In the genomic region with DNA sequence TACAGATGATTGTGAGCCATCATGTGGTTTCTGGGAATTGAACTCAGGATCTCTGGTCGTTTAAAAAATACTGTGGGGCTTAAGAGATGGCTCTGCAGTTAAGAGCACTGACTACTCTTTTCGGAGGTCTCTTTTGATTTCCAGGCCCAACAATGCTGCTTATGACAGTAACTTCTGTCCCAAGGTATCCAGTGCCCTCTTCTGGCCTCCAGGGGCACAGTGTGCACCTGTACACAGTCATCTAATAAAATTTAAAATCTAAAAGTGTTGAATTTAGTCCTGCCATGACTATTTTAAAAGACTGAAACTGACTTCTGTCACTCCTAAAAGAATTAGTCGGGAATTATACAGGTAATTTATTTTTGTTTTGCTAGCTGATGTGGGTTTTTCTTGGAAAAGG, we compare ENCODE assay signal across 8 mouse cellular contexts. TPM values are rescaled to one million over a fixed set of nuclear protein-coding genes. Genes with fewer than 3 reads are reported as not detected.
A peak's percentile ranks its signal among the peaks of the same experiment; 100 is the strongest.
DNase-seq lines count a peak whose midpoint lies in the region; ATAC-seq and TF ChIP-seq lines count a peak whose summit lies in the region.

No protein-coding gene starts in this region.

- no peak for TF ChIP-seq POLR2A in cerebellum, adult 2 months (IDR thresholded peaks at IDR 0.05; ENCODE audit: borderline replicate concordance, insufficient read depth, low read length)
- TF ChIP-seq POLR2A in lung, adult 2 months (IDR thresholded peaks at IDR 0.05; ENCODE audit: borderline replicate concordance, extremely low read depth, low read depth, low read length) = no peak

- 47% methylated on average over 3 of the region's 3 CpGs for WGBS in cerebellum, adult 2 months
- 45% methylated on average over 3 of the region's 3 CpGs for WGBS in lung, adult 2 months
- WGBS in hindbrain, postnatal 0 days = 46% methylated on average over 3 of the region's 3 CpGs

- H3K36me3 ChIP-seq in hindbrain, postnatal 0 days (ENCODE audit: insufficient read depth, low read length) = no peaks in the 10 kb centered on the region

- no peak overlapping the region for H3K9ac ChIP-seq in hindbrain, postnatal 0 days (replicated peaks; ENCODE audit: low read length)

- ATAC-seq in hindbrain, postnatal 0 days = no peak

- no peak overlapping the region for H3K27ac ChIP-seq in cerebellum, adult 2 months (ENCODE audit: insufficient read depth, low read length)
- no peak overlapping the region for H3K27ac ChIP-seq in hindbrain, postnatal 0 days

- H3K27me3 ChIP-seq in cerebellum, adult 2 months (ENCODE audit: control insufficient read depth, insufficient read depth, low read length) = no peaks in the 10 kb centered on the region
- no peaks in the 10 kb centered on the region for H3K27me3 ChIP-seq in hindbrain, postnatal 0 days (ENCODE audit: insufficient read depth, low read length)

- peak in 1 of 2 experiments; percentile 18 for DNase-seq in cerebellum, adult 2 months
- no peak for DNase-seq in cerebellum, postnatal 36 days
- DNase-seq in lung, adult 2 months = no peak
- no peak for DNase-seq in lung, postnatal 4 days
- DNase-seq in hindbrain, postnatal 0 days (ENCODE audit: low spot score) = peak; percentile 16
- DNase-seq in naive thymus-derived CD4-positive, alpha-beta T cell, adult 2 months (ENCODE audit: low read depth) = peak; percentile 52
- no peak for DNase-seq in cerebellum, adult 11-12 months
- no peak for DNase-seq in embryo, embryonic 11 days

- no peaks in the 10 kb centered on the region for H3K4me1 ChIP-seq in cerebellum, adult 2 months (ENCODE audit: control insufficient read depth, insufficient read depth, low read length)
- H3K4me1 ChIP-seq in lung, adult 2 months (ENCODE audit: control insufficient read depth, insufficient read depth, low read length) = peaks cover 4% of the 10 kb centered on the region; the same call in 1 of the 2 replicates
- H3K4me1 ChIP-seq in hindbrain, postnatal 0 days (ENCODE audit: insufficient read depth, low read length) = no peaks in the 10 kb centered on the region

- no peaks in the 10 kb centered on the region for H3K9me3 ChIP-seq in hindbrain, postnatal 0 days (ENCODE audit: low read length)

- H3K4me2 ChIP-seq in hindbrain, postnatal 0 days (ENCODE audit: low read depth, low read length) = peak overlapping the region; percentile 93

- TF ChIP-seq CTCF in cerebellum, adult 2 months (IDR thresholded peaks at IDR 0.05; ENCODE audit: borderline replicate concordance, insufficient read depth, low read depth, low read length) = peak; percentile 29; the same call in 1 of the 2 replicates
- TF ChIP-seq CTCF in lung, adult 2 months (IDR thresholded peaks at IDR 0.05; ENCODE audit: insufficient read depth, low read length) = 0 out of 2 replicates have a peak, but pooled peaks have one; percentile 7
- TF ChIP-seq CTCF in hindbrain, postnatal 0 days (IDR thresholded peaks at IDR 0.05; ENCODE audit: low read depth) = peak; percentile 44

- peak overlapping the region; percentile 89 for H3K4me3 ChIP-seq in cerebellum, adult 2 months (replicated peaks; ENCODE audit: insufficient read depth, low read depth, low read length)
- no peak overlapping the region for H3K4me3 ChIP-seq in lung, adult 2 months (replicated peaks; ENCODE audit: extremely low read depth, low read depth, low read length)
- peak overlapping the region; percentile 84; the same call in 1 of the 2 replicates for H3K4me3 ChIP-seq in hindbrain, postnatal 0 days (ENCODE audit: low read length)

RNA-seq across cellular contexts. Expression of gene Ccdc28a, which starts 0.9 kb away (rescaled TPM):
- polyA plus RNA-seq in cerebellum, adult 2 months (2012; rRNA removed) = 75.3 and 78.7 TPM in 2 replicates
- polyA plus RNA-seq in lung, adult 2 months (2012; rRNA removed) = 13.7 and 19.2 TPM in 2 replicates
- 2.2 and 8.8 TPM in 2 replicates for total RNA-seq in hindbrain, postnatal 0 days (2014; rRNA removed)
- 9.3 and 9.8 TPM in 2 replicates for polyA plus RNA-seq in hindbrain, postnatal 0 days (2015; fragmentation: Nextera tagmentation; extraction: Ambion mirVana)

RNA-seq across cellular contexts. Expression of gene Ect2l, which starts 23.2 kb away (rescaled TPM):
- polyA plus RNA-seq in cerebellum, adult 2 months (2012; rRNA removed) = 0.06 and 0.26 TPM in 2 replicates
- 0.92 and 1.5 TPM in 2 replicates for polyA plus RNA-seq in lung, adult 2 months (2012; rRNA removed)
- total RNA-seq in hindbrain, postnatal 0 days (2014; rRNA removed) = not detected in 2 replicates
- polyA plus RNA-seq in hindbrain, postnatal 0 days (2015; fragmentation: Nextera tagmentation; extraction: Ambion mirVana) = 0.43 and 0.48 TPM in 2 replicates

Comparison
In these comparisons a context has a peak if more than half of its experiments do, and no peak if none do; other contexts are left out.
1. DNase-seq: peak in hindbrain, postnatal 0 days (single experiment) and naive thymus-derived CD4-positive, alpha-beta T cell, adult 2 months (single experiment); none in cerebellum, postnatal 36 days (0 of 2), lung, adult 2 months (single experiment), lung, postnatal 4 days (0 of 2), cerebellum, adult 11-12 months (single experiment) and embryo, embryonic 11 days (single experiment).
2. Peak in every context shown above with its lines, with median percentiles within 50 percentile points of each other: CTCF ChIP-seq.